Mouse (Mus musculus) fibroblast of lung, adult 2 months (primary cell): ENCODE data around the gene Tbc1d23.

Experiments
- DNase-seq: peaks from one replicate; pipeline ENCODE4 v3.0.0-alpha.2; 2011; ENCODE audit warnings: low read depth

Gene Tbc1d23

DNA sequence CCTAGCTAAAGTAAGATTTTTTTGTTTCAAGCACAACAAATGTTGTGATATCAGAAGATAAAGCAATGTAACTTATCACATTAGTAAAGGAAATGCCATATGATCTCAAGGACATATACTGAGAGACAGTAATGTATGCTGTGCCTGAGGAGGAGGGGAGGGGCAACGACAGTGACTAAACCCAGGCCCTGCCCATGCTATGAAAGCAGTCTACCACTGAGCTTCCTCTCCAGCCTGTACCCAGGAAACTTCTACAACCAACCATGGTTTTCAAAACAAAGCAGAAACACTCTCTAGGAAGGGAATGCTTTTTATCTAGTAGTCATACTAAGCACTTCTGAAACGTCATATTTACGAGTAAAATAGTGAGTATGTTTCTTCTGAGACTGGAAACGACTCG lies 68.5 kb downstream of the Tbc1d23 start:
- no peak for DNase-seq

DNA sequence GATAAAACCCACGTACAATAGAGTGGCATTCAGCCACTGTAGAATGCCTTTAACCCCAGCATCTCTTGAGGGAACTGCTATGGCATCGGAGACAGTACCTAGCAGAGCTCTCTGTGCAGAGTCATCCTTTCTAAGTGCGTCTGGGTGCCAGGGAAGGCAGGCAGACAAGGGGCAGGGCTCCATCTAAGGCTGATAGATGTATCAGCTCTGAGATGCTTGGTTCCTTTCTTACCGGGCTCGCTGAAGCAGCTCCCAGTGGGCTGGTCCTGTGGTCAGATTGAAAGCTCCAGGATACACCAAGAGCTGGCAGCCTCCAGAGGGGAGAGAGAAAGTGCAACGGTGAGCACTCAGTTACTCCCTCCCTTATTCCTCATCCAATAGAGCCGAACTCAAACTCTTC lies 71.5 kb downstream of the Tbc1d23 start:
- no peak for DNase-seq

DNA sequence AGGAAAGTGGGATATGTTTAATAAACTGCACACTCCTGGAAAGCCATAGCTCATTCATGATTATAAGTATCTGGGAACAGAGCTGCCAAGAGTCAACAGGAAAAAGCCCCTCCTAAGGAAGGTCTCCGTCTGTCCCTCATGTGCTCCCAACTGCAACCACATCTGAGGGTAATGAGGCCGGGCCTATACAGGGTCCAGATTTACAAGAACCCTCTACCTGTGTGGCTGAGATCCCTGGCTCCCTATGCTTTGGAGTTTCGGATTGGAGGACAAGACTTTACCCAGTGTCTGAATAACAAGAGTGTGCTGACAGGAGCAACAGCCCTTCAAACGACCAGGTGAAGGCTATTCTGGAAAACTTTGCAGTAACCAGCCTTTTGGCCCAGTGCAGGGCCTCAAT lies 73.6 kb downstream of the Tbc1d23 start:
- DNase-seq, result no peak

DNA sequence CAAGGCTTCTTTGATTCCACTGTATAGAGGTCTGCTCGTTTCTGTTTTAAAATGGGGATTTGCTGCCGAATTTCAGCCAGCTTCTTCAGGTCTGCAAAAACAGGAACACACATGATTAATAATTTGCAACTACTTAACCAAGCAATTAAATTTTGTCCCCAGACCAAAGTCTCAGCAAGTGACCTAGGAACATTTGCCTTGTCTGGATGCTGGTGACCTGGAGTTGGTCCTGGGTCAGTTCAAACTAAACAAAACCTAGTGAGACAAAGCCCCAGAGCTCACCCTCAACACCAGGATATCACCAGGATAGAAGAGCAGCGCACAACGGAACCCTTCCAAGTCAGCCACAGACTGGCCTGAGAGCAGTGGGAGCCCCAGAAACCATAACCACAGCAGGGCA lies 74.2 kb downstream of the Tbc1d23 start:
- no peak for DNase-seq

DNA sequence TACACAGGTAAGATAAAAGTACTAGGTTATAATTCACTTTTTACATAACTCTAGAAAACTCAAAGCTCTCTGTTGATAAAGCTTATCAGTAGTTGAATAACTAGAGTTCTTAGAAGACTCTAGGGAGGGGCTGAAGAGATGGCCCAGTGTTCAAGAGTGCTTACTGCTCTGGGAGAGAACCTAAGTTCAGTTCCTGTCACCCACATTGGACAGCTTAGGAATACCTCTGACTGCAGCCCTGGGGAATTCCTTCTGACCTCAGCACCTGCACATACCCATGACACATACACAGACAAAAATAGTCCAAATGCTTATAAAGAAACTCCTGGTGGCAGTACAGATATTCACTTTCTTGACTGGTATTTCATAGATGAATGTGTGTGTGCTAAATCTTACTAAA lies 75.4 kb downstream of the Tbc1d23 start:
- DNase-seq, result no peak

DNA sequence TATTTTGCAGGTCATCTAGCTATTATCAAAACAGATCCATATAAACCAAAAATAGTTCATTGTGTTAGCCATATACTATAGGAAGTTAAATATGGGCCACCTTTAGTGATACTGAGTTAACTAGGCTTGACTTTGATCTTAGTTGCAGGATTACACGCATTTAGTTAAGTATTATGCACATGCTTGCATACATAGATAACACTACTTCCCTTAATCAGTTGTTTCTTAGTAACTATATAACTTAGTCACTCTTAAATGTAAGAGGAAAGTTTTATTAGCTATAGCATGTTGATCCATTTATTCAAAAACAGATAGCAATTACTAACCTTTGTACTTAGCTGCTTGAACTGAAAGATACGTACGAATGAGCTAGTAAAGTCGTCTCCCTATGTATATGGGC lies 79.9 kb downstream of the Tbc1d23 start:
- DNase-seq, result no peak

DNA sequence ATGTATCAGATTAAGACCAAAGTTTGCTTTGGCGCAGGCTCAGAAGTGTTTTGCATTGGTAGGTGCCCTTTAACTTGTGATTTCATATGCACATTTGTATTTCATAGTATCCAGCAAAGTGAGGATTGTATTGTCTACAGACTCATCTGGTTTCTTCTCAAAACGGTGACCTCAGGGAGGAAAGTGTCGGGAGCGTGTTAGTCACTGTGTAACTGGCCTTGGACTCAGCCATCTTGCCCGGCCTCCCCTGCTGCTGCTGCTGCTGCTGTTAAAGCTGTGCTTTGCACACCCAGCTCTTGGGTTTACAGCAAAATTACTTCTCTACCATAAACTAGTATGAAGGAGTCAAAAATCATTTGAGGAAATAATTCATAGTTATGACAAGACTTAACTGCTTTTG lies 86.6 kb downstream of the Tbc1d23 start:
- no peak for DNase-seq

DNA sequence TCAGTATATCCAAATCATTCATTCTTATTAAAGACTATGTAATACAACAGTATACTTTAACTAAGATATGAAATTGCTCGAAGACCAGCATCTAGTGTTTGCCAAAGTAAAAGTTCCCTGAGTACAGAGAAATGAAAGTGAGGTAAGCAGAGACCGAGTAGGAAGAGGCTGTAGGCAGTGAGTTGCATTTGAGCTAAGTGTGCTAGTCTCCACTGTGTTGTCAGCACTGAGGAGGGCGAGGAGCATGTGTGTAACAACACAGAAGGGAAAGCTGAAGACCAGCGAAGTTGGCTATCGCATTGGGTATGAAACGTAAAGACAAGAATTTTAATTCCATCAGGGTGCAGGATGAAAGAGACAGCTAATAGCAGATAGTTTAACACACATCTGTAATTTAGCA lies 97.7 kb downstream of the Tbc1d23 start:
- DNase-seq, result no peak

DNA sequence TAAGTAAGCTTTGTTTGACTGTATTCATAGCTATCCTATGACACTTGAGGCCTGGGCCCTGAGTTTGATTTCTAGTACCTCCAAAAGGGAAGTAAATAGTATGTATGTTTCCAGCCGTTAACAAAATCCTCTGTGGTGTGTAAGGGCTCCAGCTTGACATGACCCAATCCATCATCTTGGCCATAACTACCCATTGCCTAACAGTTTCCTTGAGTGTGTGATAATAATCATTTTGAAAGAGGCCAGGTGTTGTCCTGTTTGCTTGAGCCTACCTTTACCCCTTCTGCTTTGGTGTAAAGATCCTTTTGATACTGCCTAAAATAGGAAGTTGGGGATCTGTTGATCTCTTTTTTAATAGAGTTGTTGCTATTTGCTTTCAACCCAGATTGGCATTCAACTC lies 99.0 kb downstream of the Tbc1d23 start:
- no peak for DNase-seq

DNA sequence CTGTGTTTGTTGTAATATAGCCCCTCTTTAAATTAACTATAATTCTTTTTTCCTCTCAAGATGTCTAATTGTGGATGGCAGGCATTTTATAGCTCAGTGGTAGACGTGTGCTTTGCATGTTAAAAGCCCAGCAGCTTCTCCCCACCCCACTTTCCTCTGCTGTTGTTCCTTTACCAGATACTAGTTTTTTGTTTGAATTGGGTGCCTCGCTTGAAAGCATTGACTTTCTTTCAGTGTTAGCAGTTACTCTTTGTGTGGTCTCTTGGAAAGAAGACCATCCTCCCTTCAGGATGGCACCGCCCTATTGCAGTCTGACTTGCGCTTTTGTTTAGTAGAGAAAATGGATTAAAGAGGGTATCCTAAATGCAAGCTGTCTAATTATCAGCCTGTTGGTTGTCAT lies 99.8 kb downstream of the Tbc1d23 start:
- DNase-seq, result no peak

DNA sequence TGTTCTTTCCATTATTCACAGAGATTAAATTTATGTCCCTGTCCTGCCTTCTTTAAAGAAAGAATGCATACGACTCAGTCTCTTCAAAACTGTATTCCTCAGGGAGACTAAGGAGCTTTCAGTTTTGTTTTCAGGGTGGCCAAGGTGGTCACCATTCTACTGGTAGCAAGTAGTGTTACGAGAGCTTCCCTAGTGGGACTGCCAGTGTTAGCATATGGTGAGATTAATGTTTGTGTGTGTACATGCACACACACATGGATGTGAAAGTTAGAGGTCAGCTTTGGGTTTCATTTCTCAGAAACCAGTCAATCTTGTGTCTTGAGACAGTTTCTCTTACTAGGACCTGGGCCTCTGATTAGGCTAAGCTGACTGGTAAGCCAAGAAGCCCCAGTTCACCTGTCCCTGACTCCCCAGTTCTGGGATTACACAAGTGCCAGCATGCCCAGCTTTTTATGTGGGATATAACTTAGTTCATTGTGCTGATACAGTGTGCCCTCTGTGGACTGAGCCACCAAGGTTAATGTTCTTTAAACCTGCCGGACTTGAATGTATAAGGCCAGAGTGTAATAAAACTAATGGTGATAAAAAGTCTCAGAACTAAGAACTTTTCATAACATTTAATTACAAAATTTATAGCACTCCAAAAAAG lies 100.4 kb downstream of the Tbc1d23 start:
- no peak for DNase-seq

DNA sequence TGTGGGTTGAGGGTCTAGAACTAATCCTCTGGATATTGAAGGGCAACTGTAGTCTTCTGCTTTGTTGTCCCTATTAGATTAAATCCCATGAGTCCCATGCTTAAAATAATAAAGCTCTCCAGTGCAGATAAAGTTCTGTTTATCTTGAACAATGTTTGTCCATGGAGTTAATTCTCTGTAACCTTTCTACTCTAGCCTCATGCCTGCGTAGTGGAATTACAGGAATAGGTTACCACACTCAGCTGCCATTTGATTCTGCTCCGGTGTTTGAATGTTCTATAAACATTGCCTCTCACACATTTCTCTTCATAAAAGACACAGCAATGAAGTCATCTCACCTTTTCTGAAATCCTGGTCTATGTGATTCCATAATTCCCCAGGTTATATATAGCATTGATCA lies 103.5 kb downstream of the Tbc1d23 start:
- DNase-seq, result no peak

DNA sequence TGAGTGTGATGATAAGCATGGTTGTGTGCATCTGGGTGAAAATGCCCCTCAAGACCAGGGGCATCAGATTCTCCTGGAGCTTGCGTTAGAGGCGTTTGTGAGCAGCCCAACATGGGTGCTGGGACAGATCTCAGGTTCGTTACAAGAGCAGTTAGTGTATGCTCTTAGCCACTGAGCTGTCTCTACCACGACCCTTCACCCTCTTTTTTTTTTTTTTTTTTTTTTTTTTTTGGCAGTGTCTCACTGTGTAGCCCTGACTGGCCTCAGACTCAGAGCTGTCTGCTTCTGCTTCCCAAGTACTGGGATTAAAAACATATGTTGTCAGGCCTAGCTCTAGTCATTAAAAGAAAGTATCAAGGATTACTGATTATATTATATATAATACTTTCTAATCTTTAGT lies 105.0 kb downstream of the Tbc1d23 start:
- no peak for DNase-seq

DNA sequence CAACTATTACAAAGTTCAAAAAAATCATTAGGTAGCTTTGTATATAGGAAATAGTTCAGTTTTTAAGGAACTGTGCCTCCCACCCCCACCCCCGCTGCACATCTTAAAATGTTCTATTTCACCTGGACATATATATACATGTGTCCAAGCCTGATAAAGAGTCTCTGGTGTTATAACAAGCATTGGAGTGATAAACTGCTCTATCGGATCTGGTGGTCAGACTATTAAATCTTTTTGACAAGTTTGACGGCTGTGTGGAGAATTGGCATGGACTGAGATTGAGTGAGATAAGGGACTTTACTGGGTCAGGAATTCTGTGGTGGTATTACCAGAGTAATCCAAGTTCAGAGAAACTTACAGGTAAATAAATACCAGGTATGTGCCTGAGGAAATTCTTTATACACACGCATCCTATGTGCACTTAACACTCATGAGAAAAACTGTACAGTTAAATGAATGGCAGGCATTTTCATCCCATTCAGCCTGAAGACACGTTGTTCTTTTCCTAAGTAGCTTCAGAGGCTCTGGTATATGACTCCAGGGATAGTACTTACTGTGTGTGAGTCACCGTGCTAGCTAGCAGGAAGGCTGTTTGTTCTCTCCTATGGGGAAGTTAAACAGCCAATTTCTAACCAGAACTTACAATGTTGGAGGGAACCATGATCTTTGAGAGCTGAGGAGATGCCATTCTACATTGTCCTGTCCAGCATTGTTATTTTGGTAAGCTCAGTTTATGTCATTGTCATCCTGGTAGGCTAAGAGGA lies 108.4 kb downstream of the Tbc1d23 start:
- DNase-seq, result no peak

DNA sequence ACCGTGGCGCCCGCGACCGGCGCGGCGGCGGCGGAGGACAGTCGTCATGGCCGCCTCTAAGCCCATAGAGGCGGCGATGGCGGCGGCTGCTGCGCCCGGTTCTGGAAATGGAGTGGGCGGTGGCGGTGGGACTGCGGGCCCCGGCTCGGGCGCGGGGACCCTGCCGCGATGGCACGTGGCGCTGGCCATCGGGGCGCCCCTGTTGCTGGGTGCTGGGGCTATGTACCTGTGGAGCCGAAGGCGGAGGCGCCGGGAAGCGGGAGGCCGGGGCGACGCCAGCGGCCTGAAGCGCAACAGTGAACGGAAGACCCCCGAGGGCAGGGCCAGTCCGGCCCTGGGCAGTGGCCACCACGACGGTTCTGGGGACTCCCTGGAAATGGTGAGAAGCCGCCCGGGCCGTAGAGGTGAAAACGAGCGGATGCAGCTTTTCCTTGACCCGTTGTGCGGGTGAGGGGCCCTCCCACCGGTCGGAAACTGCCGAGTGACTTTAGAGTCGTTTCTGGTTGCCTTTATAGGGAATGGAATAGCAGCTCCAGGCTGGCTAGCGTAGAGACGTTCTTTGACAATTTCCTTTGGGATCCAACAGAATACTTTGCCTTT lies 109.4 kb downstream of the Tbc1d23 start:
- DNase-seq, result no peak

DNA sequence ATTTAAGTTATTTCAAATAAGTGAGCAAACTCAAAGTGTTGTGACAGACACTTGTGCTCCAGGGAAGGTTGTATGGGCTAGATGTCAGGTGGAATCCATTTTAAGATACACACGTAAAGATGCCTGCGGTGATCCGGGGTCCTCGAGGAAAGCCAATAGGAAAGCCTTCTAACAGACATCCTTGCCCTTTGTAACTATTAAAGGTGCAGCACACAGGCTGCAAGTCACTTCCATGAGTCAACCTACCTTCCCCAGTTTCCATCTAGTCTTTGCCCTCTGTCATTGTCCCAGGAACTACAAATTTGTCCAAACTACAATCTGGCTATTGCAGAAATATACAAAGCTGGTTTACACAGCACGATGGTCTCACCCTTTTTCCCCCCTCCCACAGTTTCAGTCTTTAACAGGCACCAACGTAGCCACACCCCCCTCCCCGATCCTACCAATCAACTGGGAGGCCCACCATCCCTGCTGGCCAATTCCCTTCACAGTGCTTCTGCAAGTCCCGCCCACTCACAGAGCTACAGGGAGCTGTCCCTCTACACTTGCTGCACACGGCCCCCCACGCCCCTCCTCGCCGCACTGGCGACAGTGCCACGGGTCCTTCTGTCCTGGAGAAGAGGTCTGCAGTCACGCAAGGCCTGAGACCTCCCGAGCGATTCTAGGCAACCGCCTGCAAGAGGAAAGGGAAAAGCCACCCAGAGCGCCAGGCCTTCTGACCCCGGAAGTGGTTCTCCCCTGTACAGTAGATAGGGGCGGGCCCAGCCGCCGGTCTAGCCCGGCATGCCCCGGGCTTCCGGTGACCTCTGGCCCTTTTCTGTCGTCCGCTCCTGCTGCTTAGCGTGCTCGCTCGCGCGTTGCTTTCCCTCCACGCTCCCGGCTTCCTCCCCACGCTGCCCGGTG lies 110.1 kb downstream of the Tbc1d23 start, which contains the start of gene Tomm70a:
Tomm70a (plus strand) TSS at position 791 of the 903 bp plus-strand sequence.
- DNase-seq, result peak; percentile 93
